Mouse (Mus musculus) midbrain, embryonic 15.5 days (tissue): ENCODE measurements around the gene Chsy1. TPM values are rescaled to one million over a fixed set of nuclear protein-coding genes. Genes with fewer than 3 reads are reported as not detected.

Experiments used
- ATAC-seq: fragments of 200-750 bp; cut with Nextera tagmentation; replicated peaks from 2 replicates; pipeline ENCODE4 v1.8.0; 2017; ENCODE audit warnings: moderate TSS enrichment
- H3K27ac ChIP-seq: fragments of 300-500 bp; sonication (generic); 2 replicates; pipeline ENCODE4 v1.5.1; 2015; ENCODE audit warnings: mild to moderate bottlenecking, inconsistent platforms
- H3K27me3 ChIP-seq: fragments of 300-500 bp; sonication (generic); replicated peaks from 2 replicates; pipeline ENCODE4 v1.6.1; 2015; ENCODE audit warnings: inconsistent platforms
- H3K36me3 ChIP-seq: fragments of 300-500 bp; sonication (generic); replicated peaks from 2 replicates; pipeline ENCODE4 v1.6.1; 2015; ENCODE audit warnings: inconsistent platforms
- H3K4me1 ChIP-seq: fragments of 300-500 bp; sonication (generic); 2 replicates; pipeline ENCODE4 v1.6.1; 2015; ENCODE audit warnings: inconsistent platforms
- H3K4me2 ChIP-seq: fragments of 300-500 bp; sonication (generic); 2 replicates; pipeline ENCODE4 v1.6.1; 2015; ENCODE audit warnings: inconsistent platforms, mild to moderate bottlenecking, moderate library complexity
- H3K4me3 ChIP-seq: fragments of 300-500 bp; sonication (generic); 2 replicates; pipeline ENCODE4 v1.5.1; 2015; ENCODE audit warnings: mild to moderate bottlenecking, inconsistent platforms
- H3K9ac ChIP-seq: fragments of 300-500 bp; sonication (generic); 2 replicates; pipeline ENCODE4 v1.6.1; 2015; ENCODE audit warnings: mild to moderate bottlenecking, inconsistent platforms
- H3K9me3 ChIP-seq: fragments of 300-500 bp; sonication (generic); 2 replicates; pipeline ENCODE4 v1.6.1; 2016; ENCODE audit warnings: inconsistent platforms
- WGBS: fragments of 180-500 bp; shearing (Covaris S2); methylation state at CpG from one replicate; pipeline ENCODE4 v1.1.7; 2015; ENCODE audit warnings: mixed read lengths; 5-methylcytosine and 5-hydroxymethylcytosine counted together
- polyA plus RNA-seq: library from polyadenylated mRNA; unstranded; fragments of >200 nt; fragmentation: Nextera tagmentation; extraction: Ambion mirVana; gene quantifications from 2 replicates; pipeline ENCODE4 v1.2.1, GENCODE M21; 2015

Chsy1 gene
- 10.0 and 10.7 TPM in 2 replicates for polyA plus RNA-seq

- Histone ChIP-seq H3K4me1 (peaks cover 39% of the 10 kb centered on the region), H3K4me3 (peak within 1 kb of the TSS; percentile 99), H3K9ac (peak within 1 kb of the TSS; percentile 94), H3K27ac (peak within 1 kb of the TSS; percentile 95), H3K9me3 (no peaks in the 10 kb centered on the region), H3K36me3 (no peaks in the 10 kb centered on the region), H3K4me2 (peak within 1 kb of the TSS; percentile 99), H3K27me3 (peaks cover 18% of the 10 kb centered on the region; the same call in 1 of the 2 replicates)
- ATAC-seq, result peak; percentile 93
- WGBS, result under 1% methylated on average over 97 of the region's 123 CpGs
Measured at GRCm38 (mm10) chr7:66108961-66109854, at the start of gene Chsy1. Gene Chsy1 (plus strand): TSS chr7:66109515.

DNA sequence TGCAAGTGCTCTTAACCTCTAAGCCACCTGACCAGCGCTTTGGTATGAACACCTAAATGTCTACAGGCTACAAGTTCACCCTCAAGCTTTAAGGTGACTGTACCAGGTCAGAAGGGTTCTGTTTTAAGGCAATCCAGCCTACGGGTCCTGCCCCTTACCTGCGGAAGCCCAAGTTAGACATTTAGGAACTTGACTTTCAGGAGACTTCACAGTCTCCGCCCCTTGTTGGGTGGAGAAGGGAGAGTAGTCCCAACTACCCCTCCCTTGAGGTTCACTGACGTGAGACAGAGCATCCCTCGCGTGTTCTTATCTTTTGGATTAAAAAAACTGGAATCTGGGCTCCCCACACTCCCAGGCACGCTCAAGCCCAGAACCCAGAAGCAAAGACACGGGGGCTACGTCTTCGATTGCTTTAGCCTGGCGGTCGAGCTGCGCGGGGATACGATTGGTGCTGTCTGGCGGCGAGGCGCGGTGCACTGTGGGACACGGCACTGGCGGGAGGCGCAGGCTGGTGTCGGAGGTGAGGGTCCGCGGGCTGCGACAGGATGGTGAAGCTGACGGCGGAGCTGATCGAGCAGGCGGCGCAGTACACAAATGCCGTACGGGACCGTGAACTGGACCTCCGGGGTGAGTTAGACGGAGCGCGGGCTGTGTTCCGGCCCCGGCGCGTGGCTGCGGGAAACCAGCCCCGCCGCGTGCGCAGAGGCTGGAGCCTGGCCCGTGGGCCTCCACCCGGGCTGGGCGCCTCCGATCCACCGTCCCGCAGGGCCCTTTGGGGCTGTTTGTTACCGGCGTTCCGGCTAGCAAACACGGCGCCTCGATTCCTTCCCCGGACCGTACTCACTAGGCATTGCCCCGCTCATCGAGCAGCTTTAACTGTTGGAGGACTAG lies 49.0 kb upstream of the Chsy1 start:
- Histone ChIP-seq H3K27me3 (0 out of 2 replicates have a peak, but pooled peaks cover 3% of the 10 kb centered on the region), H3K4me3 (peak overlapping the region; percentile 100), H3K36me3 (peaks cover 3% of the 10 kb centered on the region; the same call in 1 of the 2 replicates), H3K9ac (peak overlapping the region; percentile 99), H3K9me3 (no peaks in the 10 kb centered on the region), H3K4me1 (peaks cover 21% of the 10 kb centered on the region), H3K27ac (peak overlapping the region; percentile 74), H3K4me2 (peak overlapping the region; percentile 84)
- WGBS, result under 1% methylated on average over 64 of the region's 64 CpGs
- ATAC-seq, result peak; percentile 96

DNA sequence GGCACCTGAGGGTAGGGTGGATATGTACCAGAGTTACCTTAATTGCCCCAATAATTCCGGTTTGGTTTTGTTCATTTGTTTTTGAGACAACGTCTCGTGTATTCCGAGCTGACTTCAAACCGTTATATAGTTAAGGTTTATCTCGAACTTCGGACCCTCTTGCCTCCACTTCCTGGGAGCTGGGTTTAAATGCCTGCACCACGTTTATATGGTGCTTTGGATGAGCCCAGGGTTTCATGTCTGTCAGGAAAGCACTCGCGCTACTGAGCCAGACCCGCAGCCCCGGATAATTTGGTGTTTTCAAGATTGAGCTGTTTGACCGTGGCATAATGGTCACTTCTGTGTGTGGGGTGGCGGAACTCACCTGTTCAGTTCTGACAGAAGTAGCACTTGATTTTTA lies 48.3 kb upstream of the Chsy1 start:
- H3K27ac ChIP-seq, result no peak overlapping the region
- H3K36me3 ChIP-seq, result peaks cover 3% of the 10 kb centered on the region; the same call in 1 of the 2 replicates
- H3K9me3 ChIP-seq, result no peaks in the 10 kb centered on the region
- 0 out of 2 replicates have a peak, but pooled peaks cover 3% of the 10 kb centered on the region for H3K27me3 ChIP-seq
- peak overlapping the region; percentile 84 for H3K4me2 ChIP-seq
- 2% methylated on average over 14 of the region's 14 CpGs for WGBS
- H3K4me3 ChIP-seq, result peak overlapping the region; percentile 100
- H3K4me1 ChIP-seq, result peaks cover 21% of the 10 kb centered on the region
- ATAC-seq, result no peak
- H3K9ac ChIP-seq, result peak overlapping the region; percentile 99

GRCm38 (mm10) chr7:66076411-66076810 lies 32.9 kb upstream of the Chsy1 start:
- ATAC-seq, result no peak
- WGBS, result 82% methylated on average over 2 of the region's 2 CpGs
- Histone ChIP-seq H3K9ac (no peak overlapping the region), H3K9me3 (no peaks in the 10 kb centered on the region), H3K27ac (no peak overlapping the region), H3K4me3 (no peak overlapping the region), H3K4me1 (peaks cover 20% of the 10 kb centered on the region), H3K36me3 (peaks cover 36% of the 10 kb centered on the region), H3K4me2 (no peak overlapping the region), H3K27me3 (no peaks in the 10 kb centered on the region)

- whole genome bisulfite sequencing, result under 1% methylated on average over 65 of the region's 65 CpGs
- H3K4me1 ChIP-seq, result peaks cover 24% of the 10 kb centered on the region
- peak within 1 kb of the TSS; percentile 78 for H3K9ac ChIP-seq
- peak; percentile 100 for ATAC-seq
- no peaks in the 10 kb centered on the region for H3K27me3 ChIP-seq
- peaks cover 23% of the 10 kb centered on the region for H3K36me3 ChIP-seq
- H3K27ac ChIP-seq, result peak within 1 kb of the TSS; percentile 81
- no peaks in the 10 kb centered on the region for H3K9me3 ChIP-seq
- peak within 1 kb of the TSS; percentile 64 for H3K4me2 ChIP-seq
- peak within 1 kb of the TSS; percentile 89 for H3K4me3 ChIP-seq
Measured at GRCm38 (mm10) chr7:66079364-66080230, 29.7 kb upstream of the Chsy1 start, which contains the start of gene Selenos. Gene Selenos (plus strand): TSS chr7:66079649.

GRCm38 (mm10) chr7:66080231-66080613 lies 29.1 kb upstream of the Chsy1 start:
- Histone ChIP-seq H3K4me2 (peak overlapping the region; percentile 64), H3K9ac (peak overlapping the region; percentile 78), H3K27ac (no peak overlapping the region), H3K36me3 (peaks cover 18% of the 10 kb centered on the region), H3K27me3 (no peaks in the 10 kb centered on the region), H3K4me1 (peaks cover 24% of the 10 kb centered on the region), H3K4me3 (peak overlapping the region; percentile 89), H3K9me3 (no peaks in the 10 kb centered on the region)
- ATAC-seq, result no peak
- 30% methylated on average over 5 of the region's 5 CpGs for WGBS

DNA sequence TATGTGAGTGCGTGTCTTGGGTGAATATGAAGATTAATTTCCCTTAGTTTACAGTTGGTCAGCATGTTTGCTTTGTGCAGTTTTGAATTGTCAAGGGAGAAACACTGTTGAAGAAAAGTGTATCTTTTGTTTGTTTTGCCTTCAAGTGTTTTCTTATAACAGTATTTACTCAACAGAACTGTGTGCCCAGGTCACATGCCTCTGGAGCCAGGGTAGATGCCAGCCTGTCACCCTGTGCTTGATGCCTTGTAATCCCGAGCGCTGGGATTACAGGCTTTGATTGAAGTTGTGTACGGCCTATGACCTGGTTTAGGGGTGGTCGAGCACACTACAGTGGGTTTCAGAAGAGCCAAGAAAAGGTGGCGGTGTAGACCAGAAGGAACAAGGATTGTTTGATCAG lies 25.6 kb upstream of the Chsy1 start:
- Histone ChIP-seq H3K4me1 (peaks cover 22% of the 10 kb centered on the region), H3K9ac (no peak overlapping the region), H3K27me3 (no peaks in the 10 kb centered on the region), H3K4me2 (no peak overlapping the region), H3K4me3 (no peak overlapping the region), H3K9me3 (no peaks in the 10 kb centered on the region), H3K27ac (no peak overlapping the region), H3K36me3 (peaks cover 31% of the 10 kb centered on the region)
- ATAC-seq, result no peak
- 90% methylated on average over 6 of the region's 6 CpGs for WGBS

DNA sequence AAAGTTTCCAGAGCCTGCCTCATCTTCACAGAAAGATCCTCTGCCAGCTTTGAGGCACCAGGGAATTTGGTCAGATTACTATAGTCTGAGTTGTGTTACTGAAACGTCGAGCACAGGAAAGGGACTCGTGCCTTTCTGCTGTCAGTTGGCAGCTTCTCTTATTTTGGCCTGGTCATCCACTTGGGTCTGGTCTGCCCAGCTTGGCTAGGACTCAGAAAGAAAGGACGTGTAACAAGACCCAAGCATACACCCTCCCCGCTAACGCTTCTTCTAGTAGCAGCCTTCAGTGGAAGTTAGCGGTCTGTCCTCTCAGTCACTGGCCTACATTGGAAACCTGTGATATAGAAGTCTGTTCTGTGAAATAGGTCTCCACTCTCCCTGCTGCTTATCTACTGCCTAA lies 24.8 kb upstream of the Chsy1 start:
- no peak overlapping the region for H3K4me3 ChIP-seq
- peaks cover 19% of the 10 kb centered on the region for H3K4me1 ChIP-seq
- 85% methylated on average over 7 of the region's 7 CpGs for WGBS
- no peaks in the 10 kb centered on the region for H3K27me3 ChIP-seq
- H3K9me3 ChIP-seq, result no peaks in the 10 kb centered on the region
- no peak overlapping the region for H3K9ac ChIP-seq
- ATAC-seq, result no peak
- no peak overlapping the region for H3K4me2 ChIP-seq
- H3K27ac ChIP-seq, result no peak overlapping the region
- peaks cover 38% of the 10 kb centered on the region for H3K36me3 ChIP-seq

DNA sequence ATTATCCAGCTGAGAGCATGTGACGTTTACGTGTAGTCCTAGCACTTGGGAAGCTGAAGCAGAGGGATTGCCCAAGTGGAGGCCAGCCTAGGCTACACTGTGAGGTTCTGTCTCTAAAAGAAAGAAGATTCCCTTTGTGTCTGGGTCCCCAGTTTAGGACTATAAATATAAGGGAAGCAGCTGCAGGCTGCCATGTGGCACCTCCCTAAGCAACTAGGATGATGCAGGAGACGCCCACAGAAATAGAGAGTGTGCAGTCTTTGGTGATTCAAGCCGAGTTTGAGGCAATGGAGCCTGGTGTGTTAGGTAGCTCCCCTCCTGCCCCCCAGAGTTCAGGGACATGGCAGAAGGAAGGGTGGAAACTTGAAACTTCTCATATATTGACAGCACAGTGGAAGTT lies 21.7 kb upstream of the Chsy1 start:
- H3K4me1 ChIP-seq, result no peaks in the 10 kb centered on the region
- H3K9ac ChIP-seq, result no peak overlapping the region
- H3K9me3 ChIP-seq, result no peaks in the 10 kb centered on the region
- no peaks in the 10 kb centered on the region for H3K27me3 ChIP-seq
- H3K36me3 ChIP-seq, result peaks cover 46% of the 10 kb centered on the region
- no peak overlapping the region for H3K27ac ChIP-seq
- WGBS, result 93% methylated on average over 4 of the region's 4 CpGs
- no peak overlapping the region for H3K4me3 ChIP-seq
- no peak overlapping the region for H3K4me2 ChIP-seq
- ATAC-seq, result no peak

DNA sequence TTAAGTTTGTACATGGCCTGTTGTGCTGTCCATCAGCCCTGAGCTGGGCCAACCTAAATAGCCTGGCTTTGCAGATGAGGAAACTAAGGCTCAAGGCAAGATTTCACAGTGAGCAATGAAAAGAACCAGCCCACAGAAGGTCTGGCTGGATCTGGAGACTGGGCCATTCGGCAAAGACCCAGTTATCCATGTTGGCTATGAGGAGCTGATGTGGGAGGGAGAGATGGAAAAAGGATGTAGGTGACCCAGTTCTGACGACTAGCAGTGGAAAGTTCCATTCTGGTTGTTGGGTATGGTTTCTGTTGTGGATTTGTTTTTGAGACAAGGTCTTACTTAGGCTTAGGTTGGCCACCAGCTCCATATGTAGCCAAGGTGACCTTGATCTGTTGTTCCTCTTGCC lies 21.2 kb upstream of the Chsy1 start:
- Histone ChIP-seq H3K27ac (no peak overlapping the region), H3K4me3 (no peak overlapping the region), H3K4me1 (no peaks in the 10 kb centered on the region), H3K9ac (no peak overlapping the region), H3K4me2 (no peak overlapping the region), H3K27me3 (no peaks in the 10 kb centered on the region), H3K9me3 (no peaks in the 10 kb centered on the region), H3K36me3 (peaks cover 46% of the 10 kb centered on the region)
- ATAC-seq, result no peak
- 91% methylated on average over 2 of the region's 2 CpGs for WGBS

GRCm38 (mm10) chr7:66090676-66091190 lies 18.6 kb upstream of the Chsy1 start:
- Histone ChIP-seq H3K9ac (no peak overlapping the region), H3K4me3 (no peak overlapping the region), H3K4me1 (no peaks in the 10 kb centered on the region), H3K27ac (no peak overlapping the region), H3K36me3 (peaks cover 34% of the 10 kb centered on the region; the same call in 1 of the 2 replicates), H3K4me2 (no peak overlapping the region), H3K27me3 (no peaks in the 10 kb centered on the region), H3K9me3 (no peaks in the 10 kb centered on the region)
- WGBS, result 81% methylated on average over 11 of the region's 11 CpGs
- no peak for ATAC-seq
